Mouse (Mus musculus): Measurements from ENCODE around the gene Ccl1. TPM values are rescaled to one million over a fixed set of nuclear protein-coding genes. Genes with fewer than 3 reads are reported as not detected.

Gene Ccl1
- total RNA-seq, 2 experiments from 2014 or later, result not detected

DNA sequence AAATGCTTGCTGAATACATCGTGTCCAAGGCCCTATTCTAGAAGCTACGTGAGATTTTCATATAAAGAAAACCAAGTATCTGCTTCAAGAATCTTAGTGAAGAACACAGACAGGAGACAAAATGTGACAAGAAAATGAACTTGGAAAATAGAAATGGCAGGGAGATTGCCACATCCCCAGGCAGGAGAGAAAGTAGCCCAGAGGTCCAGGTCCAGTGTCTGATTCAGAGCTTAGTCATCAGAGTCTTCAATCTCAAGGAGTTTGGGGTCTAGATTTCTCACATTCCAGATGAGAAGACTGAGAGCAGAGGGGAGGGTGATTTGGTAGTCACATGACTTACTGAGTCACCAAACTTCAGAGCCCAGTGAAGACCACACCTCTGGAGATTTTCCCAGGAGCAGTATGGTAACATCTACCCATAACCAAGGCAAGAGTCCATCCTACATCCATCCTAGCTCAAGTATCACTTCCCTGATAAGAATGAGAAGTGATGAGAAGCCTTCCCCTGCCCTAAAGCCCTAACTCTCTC lies 98.5 kb downstream of the Ccl1 start:
- no peak for DNase-seq (ENCODE audit: low spot score in 2 of 2)

DNA sequence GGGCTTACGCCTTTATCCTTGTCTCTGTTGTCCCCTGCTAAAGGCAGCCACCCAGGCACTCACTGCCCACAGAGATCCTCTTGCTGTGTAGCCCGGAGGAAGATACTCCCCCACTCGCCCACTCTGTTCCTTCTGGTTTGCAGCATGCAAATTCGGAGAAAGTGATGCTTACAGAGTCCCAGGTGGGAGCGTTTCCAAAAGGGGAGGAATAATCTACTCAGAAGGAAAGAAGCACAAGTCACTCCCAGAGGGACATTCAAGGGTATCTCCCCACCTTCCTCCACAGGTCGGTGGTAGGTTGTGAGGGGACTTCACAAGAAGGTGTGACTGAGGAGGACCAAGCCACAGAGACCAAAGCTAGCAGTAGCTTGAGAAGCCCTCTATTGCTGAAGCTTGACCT lies 100.3 kb downstream of the Ccl1 start:
- DNase-seq (ENCODE audit: low spot score in 2 of 2), result peak; percentile 2 to 20

DNA sequence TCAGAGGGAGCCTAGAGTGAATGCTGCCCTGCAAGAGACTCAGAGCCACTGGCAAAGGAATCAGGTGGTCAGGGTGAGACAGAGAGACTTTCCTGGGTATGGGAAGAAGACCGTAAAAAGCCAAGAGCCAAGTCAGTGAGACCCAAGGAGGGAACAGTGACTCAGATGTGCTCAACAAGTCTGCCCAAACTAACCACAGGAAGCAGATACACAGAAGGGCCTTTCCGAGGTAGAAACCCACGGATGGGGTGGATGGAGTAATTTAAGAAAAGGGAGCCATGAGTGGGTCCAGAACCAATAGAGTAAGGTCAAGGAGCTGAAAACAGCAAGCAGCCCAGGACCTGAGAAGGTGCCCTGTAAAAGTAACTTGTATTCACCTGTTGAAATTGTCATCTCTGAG lies 101.8 kb downstream of the Ccl1 start:
- no peak for DNase-seq (ENCODE audit: low spot score in 2 of 2)

DNA sequence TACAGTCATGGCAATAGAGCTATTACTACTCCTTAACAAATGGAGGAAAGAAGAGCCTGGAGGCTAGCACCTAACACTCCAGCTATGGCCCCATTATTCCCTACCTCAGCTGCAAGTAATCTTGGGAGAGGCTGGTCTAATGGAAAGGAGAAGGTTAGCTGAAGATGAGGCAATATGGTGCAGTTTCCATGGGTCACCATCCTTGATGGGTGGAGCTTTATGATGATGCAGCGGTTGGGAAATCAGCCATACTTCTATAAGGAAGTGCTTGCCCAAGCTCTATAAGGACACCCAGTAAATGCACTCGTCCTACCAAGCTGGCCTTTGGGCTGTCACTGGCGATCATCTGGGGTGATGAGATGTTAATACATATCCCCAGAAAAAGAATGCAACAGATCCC lies 107.7 kb downstream of the Ccl1 start:
- no peak for DNase-seq (ENCODE audit: low spot score in 2 of 2)

DNA sequence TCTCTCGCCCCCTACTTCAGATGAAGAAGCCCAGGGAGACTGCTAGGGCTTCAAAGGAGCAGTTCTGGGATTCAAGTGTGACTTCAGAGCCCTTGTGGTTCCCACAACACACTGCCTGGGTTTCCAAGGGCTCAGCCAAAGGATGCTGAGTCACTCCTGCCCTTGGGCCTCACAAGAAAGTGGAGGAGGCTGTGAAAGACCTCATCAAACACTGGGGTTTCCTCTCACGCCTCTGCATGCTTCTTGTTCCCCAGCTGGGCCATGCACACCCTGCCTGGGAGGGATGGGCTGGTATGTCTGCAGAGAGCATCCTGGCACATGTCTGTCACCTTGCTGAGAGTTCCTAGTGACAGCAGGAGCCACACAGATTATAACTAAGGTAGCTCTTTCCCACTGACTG lies 110.5 kb downstream of the Ccl1 start:
- DNase-seq (ENCODE audit: low spot score in 2 of 2), result no peak

DNA sequence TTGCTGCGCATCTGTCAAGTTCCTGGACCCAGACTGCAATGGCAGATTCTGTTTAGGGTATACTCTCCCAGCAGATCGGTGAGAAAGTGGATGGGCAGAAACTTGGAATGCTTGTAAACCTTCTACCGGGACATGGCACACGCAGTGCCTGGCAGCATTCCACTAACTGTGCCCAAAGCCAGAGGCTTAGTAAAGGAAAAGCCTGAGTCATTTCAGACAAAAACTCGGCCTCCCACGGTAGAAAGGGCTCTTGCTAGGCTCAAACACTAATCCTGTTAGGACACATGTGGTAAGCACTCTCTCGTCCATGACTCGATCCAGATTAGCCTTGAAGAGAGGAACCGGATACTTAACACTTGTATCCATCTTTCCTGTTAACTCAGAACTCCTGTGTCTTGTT lies 111.7 kb downstream of the Ccl1 start:
- peak; percentile 13 to 20 for DNase-seq (ENCODE audit: low spot score in 2 of 2)

DNA sequence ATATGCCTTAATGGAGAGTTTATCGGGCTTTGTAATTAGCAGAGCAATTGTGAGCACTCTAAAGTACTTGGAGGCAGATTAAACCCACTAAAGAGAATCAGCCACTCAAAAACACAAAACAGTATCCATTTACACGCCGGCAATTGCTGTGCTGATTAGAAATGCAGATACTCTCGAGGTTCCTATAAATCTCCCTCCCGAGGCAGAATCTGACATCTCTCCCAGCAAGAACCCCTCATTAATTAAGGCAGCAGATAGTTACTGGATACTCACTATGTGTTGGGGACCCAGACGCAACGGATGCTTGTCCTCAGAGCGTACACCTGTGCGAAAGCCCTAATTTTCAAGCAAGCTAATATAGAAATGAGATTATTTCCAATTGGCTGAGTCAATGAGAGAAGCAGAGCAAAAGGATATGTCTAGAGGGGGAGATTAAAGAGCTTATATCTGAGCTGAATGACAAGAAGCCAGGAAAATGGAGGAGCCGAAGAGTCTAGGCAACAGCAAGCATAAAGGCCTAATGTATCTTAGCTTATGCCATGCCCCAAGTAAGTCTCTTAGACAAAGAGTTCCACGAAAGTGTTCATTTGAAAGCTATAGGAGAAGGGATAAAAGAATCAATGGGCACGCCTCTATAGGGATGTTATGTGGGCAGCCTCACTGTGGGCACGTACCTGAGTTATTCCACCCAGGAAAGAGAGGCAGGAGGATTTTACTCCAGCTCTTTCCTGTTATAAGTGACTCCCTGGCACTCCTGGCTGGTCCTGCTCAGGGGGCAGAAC lies 115.5 kb downstream of the Ccl1 start:
- no peak for DNase-seq (ENCODE audit: low spot score in 2 of 2)

DNA sequence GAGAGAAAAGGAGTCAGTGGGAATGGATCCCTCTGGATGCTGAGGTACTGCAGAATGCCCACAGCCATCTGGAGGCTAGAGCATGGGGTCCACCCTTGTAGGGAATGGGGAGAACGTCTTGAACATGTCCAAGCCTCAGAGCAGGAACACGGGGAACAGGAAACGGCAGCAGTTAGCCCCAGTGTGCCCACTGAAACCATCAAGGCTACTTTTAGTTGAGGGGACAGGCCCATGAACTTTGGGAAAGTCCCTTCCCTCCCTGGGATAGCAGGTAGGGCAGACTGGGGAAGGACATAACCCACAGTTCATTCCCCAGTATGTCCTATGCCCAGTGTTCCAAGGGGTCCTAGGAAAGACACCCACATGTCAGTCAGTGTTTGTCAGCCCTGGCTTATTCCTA lies 119.8 kb downstream of the Ccl1 start:
- no peak for DNase-seq (ENCODE audit: low spot score in 2 of 2)

DNA sequence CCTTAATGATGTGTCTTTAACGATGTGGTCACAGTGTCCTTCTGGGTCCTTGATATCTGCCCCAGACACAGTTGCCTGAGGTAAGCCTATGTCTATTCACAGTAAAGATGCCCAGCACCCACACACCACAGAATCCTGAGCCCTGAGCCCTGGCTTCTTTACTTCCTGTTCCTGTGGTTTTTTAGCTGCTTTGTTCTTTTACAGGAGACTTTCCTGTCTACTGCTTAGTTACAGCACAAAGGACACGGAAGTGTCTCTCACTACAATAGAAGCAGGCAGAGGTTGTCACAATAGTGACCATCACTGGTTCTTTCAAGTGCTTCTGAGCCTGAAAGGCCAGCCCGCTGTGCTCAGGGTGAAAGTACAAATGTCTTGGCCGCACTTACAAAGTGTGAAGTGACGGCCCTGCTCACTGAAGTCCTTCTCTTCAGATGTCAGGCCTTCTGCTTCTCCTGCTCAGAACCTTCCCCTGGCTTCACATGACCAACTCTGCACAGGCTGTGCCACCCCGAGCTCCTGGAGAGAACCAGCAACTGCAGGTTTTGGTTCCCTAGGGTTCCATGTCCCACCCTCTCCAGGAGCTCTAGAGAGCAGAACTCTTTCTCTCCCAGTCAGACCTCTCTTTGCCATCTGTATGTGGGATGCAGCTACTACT lies 122.1 kb downstream of the Ccl1 start:
- no peak for DNase-seq (ENCODE audit: low spot score in 2 of 2)

DNA sequence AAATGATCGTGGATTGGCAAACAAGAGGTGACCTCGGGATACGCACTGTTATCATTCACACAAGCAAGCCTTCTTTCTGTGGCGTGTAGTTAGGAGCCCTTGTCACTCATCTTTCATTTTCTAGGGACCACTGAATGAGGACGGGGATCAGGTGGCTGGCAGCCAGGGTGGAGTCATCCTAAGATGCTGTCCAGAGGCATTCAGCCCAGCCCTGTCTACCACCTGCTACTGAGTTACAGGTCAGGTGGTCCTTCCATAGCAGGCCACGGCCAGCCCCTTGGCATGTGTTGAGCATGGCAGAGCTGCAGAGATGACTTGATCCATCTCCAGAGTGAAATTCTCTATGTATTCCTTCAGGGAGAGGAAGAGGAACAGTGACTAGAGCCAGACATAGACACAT lies 123.1 kb downstream of the Ccl1 start:
- no peak for DNase-seq (ENCODE audit: low spot score in 2 of 2)

DNA sequence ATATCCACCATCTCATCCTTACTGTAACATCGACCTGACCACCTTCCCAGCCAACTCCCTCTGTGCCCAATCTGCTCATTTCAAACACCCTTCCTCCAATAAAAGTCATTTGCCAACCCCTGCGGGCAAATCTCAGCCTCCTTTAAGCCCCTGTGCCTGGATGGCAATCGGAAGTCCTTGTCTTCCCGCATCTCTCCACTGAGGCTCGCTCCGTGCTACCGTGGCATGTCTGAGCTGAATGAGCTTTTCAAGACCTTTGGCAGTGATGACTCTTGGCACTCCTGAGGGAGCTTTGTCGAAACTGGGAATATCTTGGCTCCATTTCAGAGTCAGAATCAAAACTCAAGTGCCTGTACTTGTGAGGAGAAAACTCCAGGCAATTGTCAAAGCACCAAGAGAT lies 124.2 kb downstream of the Ccl1 start:
- DNase-seq (ENCODE audit: low spot score in 2 of 2), result no peak

DNA sequence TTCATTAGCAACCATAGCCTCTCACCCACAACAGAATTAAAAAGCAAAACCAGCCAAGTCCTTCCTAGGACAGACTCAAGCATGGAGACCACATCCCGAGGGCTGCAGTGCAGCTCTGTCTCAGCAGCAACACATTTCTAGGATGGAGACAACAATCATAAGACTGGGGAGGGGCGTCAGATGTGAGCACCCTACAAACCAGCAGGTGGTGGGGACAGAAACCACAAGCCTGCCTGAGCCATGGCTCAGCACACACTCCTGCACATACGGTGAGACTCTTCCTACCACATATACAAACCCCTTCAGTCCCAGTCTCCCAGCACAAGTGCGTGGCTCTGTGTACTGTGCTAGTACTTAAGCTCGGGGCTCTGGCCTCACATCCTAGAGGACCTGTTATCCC lies 127.3 kb downstream of the Ccl1 start:
- DNase-seq (ENCODE audit: low spot score in 2 of 2), result no peak

DNA sequence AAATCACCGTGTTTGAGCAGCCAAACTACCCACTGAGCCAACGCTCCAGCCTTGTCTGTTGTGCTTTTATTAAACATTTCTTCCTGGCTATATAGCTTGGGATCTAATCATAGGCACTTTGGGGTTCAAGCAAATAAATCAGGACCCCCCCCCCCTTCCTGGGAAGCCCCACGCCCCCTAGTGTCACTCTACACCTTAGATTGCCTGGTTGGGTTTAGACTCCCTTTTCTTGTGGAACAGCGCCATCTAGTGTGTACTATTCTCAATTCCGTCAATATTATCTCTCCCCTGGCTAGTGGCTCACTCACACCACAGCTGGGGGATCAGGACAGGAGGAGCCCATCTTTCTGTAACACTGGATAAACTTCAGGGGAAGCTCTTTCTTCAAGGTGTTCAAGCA lies 127.8 kb downstream of the Ccl1 start:
- peak; percentile 17 to 63 for DNase-seq (ENCODE audit: low spot score in 2 of 2)

DNA sequence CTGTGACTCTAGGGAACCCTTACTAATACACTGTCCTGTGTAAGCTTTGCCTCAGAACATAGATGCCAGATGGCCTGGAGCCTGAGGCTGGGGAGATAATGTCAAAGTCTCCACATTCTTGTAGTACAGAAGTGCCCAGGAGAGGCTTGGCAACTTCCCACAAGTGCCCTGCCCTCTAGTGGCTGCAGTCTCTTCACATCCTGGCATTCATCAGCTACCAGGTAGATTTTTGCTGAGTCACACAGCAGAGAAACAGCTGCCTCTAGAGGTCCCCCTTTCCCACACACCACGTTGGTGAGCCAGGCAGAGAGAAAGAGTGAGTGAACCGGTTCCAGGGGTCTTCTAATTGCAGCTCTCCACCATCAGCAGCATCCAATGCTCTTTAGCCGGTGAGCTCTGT lies 130.7 kb downstream of the Ccl1 start:
- peak; percentile 53 to 55 for DNase-seq (ENCODE audit: low spot score in 2 of 2)

DNA sequence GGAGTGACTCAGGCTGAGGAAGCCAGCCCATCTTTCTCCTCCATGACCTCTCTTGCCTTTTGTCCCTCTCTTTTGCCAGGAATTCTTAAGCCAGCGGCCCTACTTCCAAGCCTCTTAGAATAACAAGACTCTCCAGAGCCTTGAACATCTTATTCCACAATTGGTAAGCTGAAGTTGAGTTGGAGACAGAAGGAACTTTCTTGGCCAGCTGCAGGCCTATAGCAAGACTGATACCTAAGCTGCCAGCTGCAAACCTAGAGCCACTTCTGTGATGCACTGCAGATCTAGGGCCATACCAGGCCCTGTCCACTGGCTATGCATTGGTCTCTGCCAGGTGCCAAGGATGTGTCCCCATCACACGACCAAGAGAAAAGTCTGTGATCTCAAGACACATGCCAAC lies 132.0 kb downstream of the Ccl1 start:
- DNase-seq (ENCODE audit: low spot score in 2 of 2), result no peak

DNA sequence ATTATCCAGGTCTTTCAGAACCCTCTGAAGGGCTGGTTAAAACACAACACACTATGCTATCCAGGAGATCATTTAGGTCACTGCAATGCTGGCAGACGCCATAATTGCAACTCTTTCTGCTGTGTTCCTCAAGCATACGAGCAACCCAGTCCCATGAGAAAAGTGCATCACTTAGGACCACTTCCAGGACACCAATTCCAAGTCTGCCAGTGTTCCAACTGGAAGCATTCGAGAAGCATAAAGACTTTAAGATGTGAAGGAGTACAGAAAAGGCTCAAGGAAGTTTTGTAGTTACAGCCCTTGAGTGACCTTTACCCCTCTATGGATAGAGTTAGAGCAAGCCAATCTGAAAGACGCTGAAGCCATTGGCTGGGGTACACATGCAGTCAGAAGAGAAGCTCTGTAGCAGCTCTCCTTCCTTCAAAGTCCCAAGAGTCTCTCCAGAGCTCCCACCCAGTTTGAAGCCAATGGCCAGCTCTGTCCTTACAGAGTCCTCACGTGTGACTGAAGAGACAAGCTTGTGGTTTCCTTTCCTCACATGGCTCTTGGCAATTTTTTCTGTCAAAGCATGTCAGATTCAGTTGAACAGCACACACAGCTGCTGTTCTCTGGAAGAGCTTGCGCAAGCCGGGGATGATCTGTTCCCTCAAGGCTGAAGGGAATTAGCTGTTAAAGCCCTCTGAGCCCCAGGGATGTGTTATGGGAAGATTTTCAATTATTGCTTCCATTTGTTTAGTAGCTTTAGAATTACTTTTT lies 134.0 kb downstream of the Ccl1 start:
- DNase-seq (ENCODE audit: low spot score in 2 of 2), result no peak

DNA sequence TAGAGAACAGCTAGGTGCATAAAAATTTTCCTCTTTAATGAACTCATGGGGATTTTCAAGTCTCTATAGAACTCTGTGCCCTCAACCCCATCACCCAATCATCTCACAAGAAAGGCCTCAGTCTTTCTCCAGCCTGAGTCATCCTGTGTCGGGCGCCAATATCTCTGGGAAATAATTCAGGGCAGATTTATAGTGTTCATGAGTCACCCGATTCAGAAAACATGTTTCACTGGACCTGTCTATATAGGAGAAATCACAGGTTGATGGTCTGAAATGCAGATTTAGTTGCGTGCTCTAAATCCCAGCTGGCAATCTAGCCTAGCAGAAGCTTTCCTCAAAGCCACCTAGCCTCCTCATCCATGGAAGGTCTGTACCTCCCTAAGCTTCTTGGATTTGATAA lies 136.0 kb downstream of the Ccl1 start:
- no peak for DNase-seq (ENCODE audit: low spot score in 2 of 2)

DNA sequence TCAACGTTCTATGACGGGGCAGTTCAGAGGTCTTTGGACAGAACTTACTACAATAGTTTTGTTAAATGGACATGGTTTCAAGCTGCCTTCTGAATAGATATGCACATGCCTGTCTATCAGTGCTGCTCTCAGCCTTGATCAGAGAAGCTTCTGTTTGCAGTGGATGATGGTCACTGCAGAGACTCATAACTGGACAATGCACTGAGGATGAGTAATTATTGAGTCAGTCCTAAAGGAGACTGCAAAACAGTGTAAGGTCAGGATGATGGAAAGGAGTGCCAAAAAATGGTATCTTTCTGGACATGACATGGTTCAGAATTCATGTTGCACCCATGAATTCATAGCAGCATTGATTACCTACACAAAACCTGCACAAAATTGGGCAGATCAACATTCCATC lies 137.2 kb downstream of the Ccl1 start:
- no peak for DNase-seq (ENCODE audit: low spot score in 2 of 2)

DNA sequence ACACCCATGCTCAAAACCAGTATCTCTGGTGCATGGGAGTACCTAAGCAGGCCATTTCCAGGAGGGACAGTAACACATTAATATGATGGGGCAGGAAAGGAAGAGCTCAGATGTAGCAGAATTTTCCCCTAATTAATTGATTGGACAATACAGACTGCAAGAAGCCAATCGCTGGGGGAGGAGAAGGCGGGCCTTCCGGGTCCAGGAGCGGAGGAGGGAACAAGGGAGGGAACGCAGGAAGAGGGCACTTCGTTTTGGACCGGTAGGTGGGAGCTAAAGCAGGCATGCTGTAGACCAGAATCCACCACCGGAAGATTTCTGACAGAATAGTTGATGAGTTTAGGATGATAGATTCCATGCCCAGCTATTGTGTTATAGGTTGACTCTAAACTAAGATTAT lies 142.2 kb downstream of the Ccl1 start:
- no peak for DNase-seq (ENCODE audit: low spot score in 2 of 2)

DNA sequence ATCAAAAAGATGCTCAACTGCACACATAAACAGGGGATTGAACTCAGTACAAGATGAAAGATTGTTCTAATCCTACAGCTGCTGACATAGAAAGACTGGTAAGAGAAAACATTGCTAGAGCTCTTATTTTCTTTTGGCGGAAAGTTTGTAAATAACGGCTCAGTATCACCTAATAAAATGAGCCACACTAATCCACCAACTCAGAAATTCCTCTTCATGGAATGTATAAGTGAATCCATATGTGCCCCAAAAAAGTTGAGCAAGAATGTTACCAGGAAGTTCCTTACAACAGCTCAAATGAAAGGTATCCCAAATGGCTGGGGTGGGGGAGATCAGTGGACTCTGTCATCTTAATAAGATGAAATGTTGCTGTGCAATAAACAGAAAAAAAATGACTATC lies 146.4 kb downstream of the Ccl1 start:
- no peak for DNase-seq (ENCODE audit: low spot score in 2 of 2)

DNA sequence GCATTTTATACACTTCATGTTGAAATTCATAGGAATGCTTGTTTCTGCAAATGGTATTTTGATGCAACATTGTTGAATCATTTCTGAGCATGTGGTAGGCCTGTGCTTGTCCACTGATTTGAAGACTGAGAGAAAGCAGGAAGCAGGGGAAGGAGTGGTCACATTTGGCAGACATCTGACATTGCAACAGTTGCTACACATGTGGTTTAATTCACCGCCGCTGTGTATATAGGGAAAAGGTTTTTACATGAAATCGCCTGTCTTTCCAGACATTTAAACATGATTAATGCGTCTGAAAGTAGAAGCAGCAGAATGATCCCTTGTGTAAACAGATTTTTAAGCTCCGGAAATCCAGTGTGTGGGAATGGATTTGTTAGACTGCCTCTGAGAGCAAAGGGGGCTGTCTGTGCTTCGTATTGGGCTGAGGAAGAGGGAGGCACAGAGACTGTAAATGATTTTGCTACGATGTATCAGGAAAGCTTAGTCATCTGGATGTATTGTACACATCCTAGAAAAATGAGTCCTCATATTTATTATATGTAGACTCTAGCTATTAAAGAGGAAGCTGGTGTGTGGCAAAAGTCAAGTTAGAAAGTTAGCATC lies 165.9 kb downstream of the Ccl1 start:
- no peak for DNase-seq (ENCODE audit: low spot score in 2 of 2)

DNA sequence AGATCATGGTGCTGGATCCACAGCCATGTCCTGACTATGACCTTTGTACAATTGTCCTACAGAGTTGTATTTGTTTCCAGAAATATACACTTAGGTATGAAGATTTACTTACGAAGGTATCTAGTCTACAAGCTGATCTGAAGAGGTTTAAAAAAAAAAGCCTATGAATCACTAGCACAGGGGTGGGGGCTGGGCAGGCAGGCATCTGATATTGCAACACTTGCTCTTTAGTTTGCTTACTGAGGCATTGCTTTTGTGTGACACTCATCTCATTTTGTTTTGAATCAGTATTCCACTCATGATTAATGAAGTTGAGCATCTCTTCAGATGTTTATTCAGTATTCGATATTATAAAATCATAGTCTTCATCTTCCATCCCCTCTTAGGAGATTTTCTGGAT lies 169.3 kb downstream of the Ccl1 start:
- DNase-seq (ENCODE audit: low spot score in 2 of 2), result no peak

All from left cerebral cortex, adult 18-20 months (tissue).